Mouse (Mus musculus): ENCODE measurements around the gene Tdp2.

GRCm38 (mm10) chr13:24879359-24880040 is 48.0 kb downstream of the Tdp2 start:
- no peak for TF ChIP-seq TCF3 (IDR thresholded peaks at IDR 0.05; ENCODE audit: insufficient read length, low read depth)
- no peak for TF ChIP-seq E2F4 (IDR thresholded peaks at IDR 0.05; ENCODE audit: insufficient read depth)
- no peak for TF ChIP-seq CEBPB (IDR thresholded peaks at IDR 0.05; ENCODE audit: insufficient read depth, poor library complexity, severe bottlenecking)
- no peak for TF ChIP-seq POLR2A (IDR thresholded peaks at IDR 0.05; ENCODE audit: insufficient read length, low read depth)
- TF ChIP-seq MYOD1 (IDR thresholded peaks at IDR 0.05; ENCODE audit: control insufficient read depth in 1 of 3, insufficient read length in 2 of 3, low read depth in 2 of 3): no peak
- no peak for TF ChIP-seq MAX (IDR thresholded peaks at IDR 0.05; ENCODE audit: low read depth)
- TF ChIP-seq USF1 (IDR thresholded peaks at IDR 0.05; ENCODE audit: low read depth): no peak
- no peak for TF ChIP-seq POLR2AphosphoS2 (IDR thresholded peaks at IDR 0.05; ENCODE audit: insufficient read length, low read depth)
- TF ChIP-seq MYOG (IDR thresholded peaks at IDR 0.05; ENCODE audit: control insufficient read depth in 1 of 3, insufficient read depth in 1 of 3, insufficient read length in 2 of 3, low read depth in 2 of 3): no peak
- TF ChIP-seq TCF12 (IDR thresholded peaks at IDR 0.05; ENCODE audit: insufficient read depth, poor library complexity, severe bottlenecking): no peak
- TF ChIP-seq SRF (IDR thresholded peaks at IDR 0.05; ENCODE audit: control insufficient read depth, insufficient read length, low read depth): no peak

Data from myocyte (in vitro differentiated cells).